Mouse (Mus musculus) liver, adult 2 months (tissue): ENCODE results near the gene Ankfn1.

Experiments
- CTCF ChIP-seq: fragments of 200-500 bp; IDR thresholded peaks from 2 replicates; pipeline ENCODE4 v1.5.1; 2011; ENCODE audit warnings: low read depth, low read length, control low read depth
- POLR2A ChIP-seq: fragments of 200-500 bp; IDR thresholded peaks from 2 replicates; pipeline ENCODE4 v1.6.1; 2011; ENCODE audit warnings: low read length, control low read depth; ENCODE audit not compliant: insufficient read depth; ENCODE audit errors: extremely low read depth

DNA sequence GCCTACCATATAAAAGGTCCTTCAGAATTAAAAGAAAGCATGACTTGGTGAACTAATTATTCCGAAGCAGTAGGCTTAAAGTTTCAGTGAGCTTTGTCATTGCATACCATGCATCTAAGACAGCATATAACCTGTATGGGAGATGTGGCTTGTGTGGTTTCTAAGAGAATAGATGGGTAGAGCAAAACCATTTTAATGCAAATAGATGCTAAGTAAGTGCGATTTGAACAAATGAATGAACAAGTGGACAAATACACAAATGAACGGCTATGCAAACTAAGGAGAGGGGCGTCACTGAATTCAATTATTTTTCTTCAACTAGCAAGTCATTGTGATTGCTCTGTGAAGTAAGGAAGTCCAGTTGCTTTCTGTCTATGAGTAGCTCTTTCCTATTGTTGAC, 198.3 kb downstream of the Ankfn1 start:
- no peak for TF ChIP-seq CTCF
- no peak for TF ChIP-seq POLR2A
